Mouse (Mus musculus) layer of hippocampus, adult 2 months (tissue): ENCODE measurements around the gene Hdac2. TPM values are rescaled to one million over a fixed set of nuclear protein-coding genes. Genes with fewer than 3 reads are reported as not detected.

ENCODE experiments used
- DNase-seq, 2 experiments: peaks; one replicate each; pipeline ENCODE4 v3.0.0; 2022; ENCODE audit warnings: low spot score in 2 of 2
- H3K27ac ChIP-seq: fragments of 200-600 bp; 2 replicates; pipeline ENCODE4 v1.8.1; 2022
- H3K4me3 ChIP-seq: fragments of 200-600 bp; 2 replicates; pipeline ENCODE4 v1.8.1; 2022; ENCODE audit warnings: mild to moderate bottlenecking
- CTCF ChIP-seq: fragments of 200-600 bp; conservative IDR thresholded peaks from 2 replicates; pipeline ENCODE4 v1.8.1; 2022; ENCODE audit warnings: antibody characterized with exemption, mild to moderate bottlenecking, moderate library complexity
- total RNA-seq, 2 experiments: library from RNA; stranded (reverse); gene quantifications; 2 replicates each; pipeline ENCODE4 v1.2.3; 2021

The Hdac2 gene
- total RNA-seq, 2 experiments from 2014 or later, result 91.7 to 92.2 TPM

GRCm38 (mm10) chr10:37015729-37016128 is 41.4 kb downstream of the Hdac2 start:
- TF ChIP-seq CTCF, result no peak
- no peak for DNase-seq
- H3K27ac ChIP-seq, result no peak overlapping the region
- no peak overlapping the region for H3K4me3 ChIP-seq

- H3K4me3 ChIP-seq, result no peak overlapping the region
- no peak for TF ChIP-seq CTCF
- H3K27ac ChIP-seq, result no peak overlapping the region
- DNase-seq, result no peak
Measured at GRCm38 (mm10) chr10:37016200-37016599, 41.9 kb downstream of the Hdac2 start.

- DNase-seq, result no peak
- Histone ChIP-seq H3K4me3 (no peak overlapping the region), H3K27ac (no peak overlapping the region)
- TF ChIP-seq CTCF, result no peak
Measured at GRCm38 (mm10) chr10:37024301-37024700, 50.0 kb downstream of the Hdac2 start.

GRCm38 (mm10) chr10:37028651-37029050 is 54.3 kb downstream of the Hdac2 start:
- Histone ChIP-seq H3K4me3 (no peak overlapping the region), H3K27ac (no peak overlapping the region)
- no peak for TF ChIP-seq CTCF
- DNase-seq, result no peak

GRCm38 (mm10) chr10:37035090-37035497 is 60.8 kb downstream of the Hdac2 start:
- peak in 1 of 2 experiments; percentile 5 for DNase-seq
- no peak overlapping the region for H3K4me3 ChIP-seq
- no peak overlapping the region for H3K27ac ChIP-seq
- no peak for TF ChIP-seq CTCF

- no peak overlapping the region for H3K4me3 ChIP-seq
- H3K27ac ChIP-seq, result peak overlapping the region; percentile 2; the same call in 1 of the 2 replicates
- peak; percentile 13 to 21 for DNase-seq
- no peak for TF ChIP-seq CTCF
Measured at GRCm38 (mm10) chr10:37047661-37048098, 73.3 kb downstream of the Hdac2 start.

Other genes starting within 250 kb of the Hdac2 start
- 10 to 100 TPM; 92.0 to 98.1 TPM for gene Marcks, start 164.4 kb downstream of the Hdac2 start, total RNA-seq